Mouse (Mus musculus) liver, embryonic 14.5 days (tissue): Measurements from ENCODE around the gene Lrp2bp. TPM values are rescaled to one million over a fixed set of nuclear protein-coding genes. Genes with fewer than 3 reads are reported as not detected.

Source experiments
- ATAC-seq: fragments of 200-750 bp; cut with Nextera tagmentation; 2 replicates; pipeline ENCODE4 v1.8.0; 2017; ENCODE audit warnings: moderate number of reproducible peaks, mild to moderate bottlenecking, moderate library complexity; ENCODE audit not compliant: insufficient read depth
- DNase-seq, 3 experiments: peaks; one replicate each; pipeline ENCODE4 v3.0.0-alpha.2; 2012 to 2013; ENCODE audit warnings: low read depth in 3 of 3, low spot score in 3 of 3
- H3K27ac ChIP-seq: fragments of 300-500 bp; sonication (generic); 2 replicates; pipeline ENCODE4 v1.5.1; 2014; ENCODE audit warnings: moderate library complexity, mild to moderate bottlenecking, control low read depth, inconsistent platforms
- H3K27me3 ChIP-seq: fragments of 300-500 bp; sonication (generic); 2 replicates; pipeline ENCODE4 v1.6.1; 2014; ENCODE audit warnings: mild to moderate bottlenecking, low read length, moderate library complexity; ENCODE audit not compliant: control insufficient read depth, insufficient read depth
- H3K36me3 ChIP-seq: fragments of 300-500 bp; sonication (generic); replicated peaks from 2 replicates; pipeline ENCODE4 v1.6.1; 2014; ENCODE audit warnings: low read depth; ENCODE audit not compliant: control insufficient read depth, insufficient read depth
- H3K4me1 ChIP-seq, 2 experiments: fragments of 200-500 bp in 1 of 2; fragments of 300-500 bp in 1 of 2; sonication (generic) in 1 of 2; replicated peaks; 2 replicates each; pipeline ENCODE4 v1.6.1; 2012 to 2014; ENCODE audit warnings: antibody characterized with exemption in 1 of 2, inconsistent platforms in 1 of 2, low read length in 1 of 2; ENCODE audit not compliant: control insufficient read depth in 2 of 2, insufficient read depth in 2 of 2
- H3K4me2 ChIP-seq: fragments of 300-500 bp; sonication (generic); 2 replicates; pipeline ENCODE4 v1.6.1; 2014; ENCODE audit warnings: low read depth, mild to moderate bottlenecking, control low read depth, moderate library complexity
- H3K4me3 ChIP-seq, 2 experiments: fragments of 200-500 bp in 1 of 2; fragments of 300-500 bp in 1 of 2; sonication (generic) in 1 of 2; 2 replicates each; pipeline ENCODE4 v1.5.1; 2012 to 2014; ENCODE audit warnings: low read depth in 2 of 2, low read length in 2 of 2, mild to moderate bottlenecking in 2 of 2, control low read depth in 1 of 2, inconsistent platforms in 1 of 2, moderate library complexity in 1 of 2; ENCODE audit not compliant: insufficient read depth in 1 of 2
- H3K9ac ChIP-seq: fragments of 300-500 bp; sonication (generic); replicated peaks from 2 replicates; pipeline ENCODE4 v1.6.1; 2014; ENCODE audit warnings: mild to moderate bottlenecking, control low read depth, moderate library complexity
- H3K9me3 ChIP-seq: fragments of 300-500 bp; sonication (generic); 2 replicates; pipeline ENCODE4 v1.6.1; 2016; ENCODE audit warnings: low read length, mixed read lengths; ENCODE audit not compliant: control insufficient read depth
- CTCF ChIP-seq: IDR thresholded peaks from 2 replicates; pipeline ENCODE4 v1.5.1; 2016; ENCODE audit warnings: antibody characterized with exemption, low read depth, control low read depth
- EP300 ChIP-seq: IDR thresholded peaks from 2 replicates; pipeline ENCODE4 v1.6.1; 2016; ENCODE audit warnings: antibody characterized with exemption, low read depth
- whole genome bisulfite sequencing: fragments of 180-500 bp; shearing (Covaris S2); extraction: QIAGEN DNeasy Blood & Tissue Kit; methylation state at CpG from one replicate; pipeline ENCODE4 v1.1.7; 2014; ENCODE audit not compliant: insufficient replicate concordance; 5-methylcytosine and 5-hydroxymethylcytosine counted together
- polyA plus RNA-seq, 2 experiments: library from polyadenylated mRNA; depleted of rRNA in 1 of 2; stranded (reverse) in 1 of 2; unstranded in 1 of 2; fragments of >200 nt; fragmentation: Nextera tagmentation in 1 of 2; extraction: Ambion mirVana in 1 of 2; gene quantifications; 2 replicates each; pipeline versions ENCODE4 v1.2.1 to v1.2.3; 2012 to 2014

Lrp2bp gene
- polyA plus RNA-seq, 2 experiments: 0.02 to 0.17 TPM

DNA sequence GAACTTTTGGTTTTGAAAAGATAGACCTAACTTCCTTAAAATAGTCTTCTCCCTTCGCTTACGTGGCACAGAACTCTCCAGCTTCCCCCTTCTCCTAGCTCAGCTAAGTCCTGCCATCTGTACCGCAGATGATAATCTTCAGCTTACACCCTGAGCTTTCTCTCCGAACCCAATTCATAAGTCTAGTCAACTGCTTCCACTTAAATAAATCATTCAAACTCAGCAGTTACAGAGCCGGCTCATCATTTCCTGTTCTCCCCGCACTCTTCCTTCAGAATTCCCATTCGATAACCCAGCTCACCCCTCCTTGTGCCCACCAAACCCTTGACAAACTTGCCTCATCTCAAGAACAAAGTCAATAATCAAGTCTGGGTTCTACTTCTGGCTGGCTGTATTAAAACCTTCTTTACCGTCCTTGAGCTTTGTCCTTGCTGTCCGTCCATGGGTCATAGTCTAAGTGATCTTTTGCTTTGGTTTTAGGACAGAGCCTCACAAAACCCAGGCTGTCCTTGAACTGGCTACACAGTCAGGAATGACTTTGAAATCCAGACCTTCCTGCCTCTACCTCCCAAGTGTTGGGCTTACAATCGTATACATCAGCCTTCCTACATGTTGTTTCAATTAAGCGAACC is 23.1 kb upstream of the Lrp2bp start:
- WGBS: 33% methylated on average over 11 of the region's 11 CpGs
- Histone ChIP-seq H3K36me3 (peaks cover 3% of the 10 kb centered on the region), H3K9me3 (no peaks in the 10 kb centered on the region), H3K9ac (peak overlapping the region; percentile 82), H3K27ac (peak overlapping the region; percentile 27), H3K4me3 (peak overlapping the region; percentile 87 to 96), H3K4me1 (peaks cover 4 to 7% of the 10 kb centered on the region in 2 experiments), H3K4me2 (peak overlapping the region; percentile 93), H3K27me3 (no peaks in the 10 kb centered on the region)
- DNase-seq (no peak), ATAC-seq (peak; percentile 41; the same call in 1 of the 2 replicates)
- TF ChIP-seq CTCF (no peak), EP300 (no peak)

DNA sequence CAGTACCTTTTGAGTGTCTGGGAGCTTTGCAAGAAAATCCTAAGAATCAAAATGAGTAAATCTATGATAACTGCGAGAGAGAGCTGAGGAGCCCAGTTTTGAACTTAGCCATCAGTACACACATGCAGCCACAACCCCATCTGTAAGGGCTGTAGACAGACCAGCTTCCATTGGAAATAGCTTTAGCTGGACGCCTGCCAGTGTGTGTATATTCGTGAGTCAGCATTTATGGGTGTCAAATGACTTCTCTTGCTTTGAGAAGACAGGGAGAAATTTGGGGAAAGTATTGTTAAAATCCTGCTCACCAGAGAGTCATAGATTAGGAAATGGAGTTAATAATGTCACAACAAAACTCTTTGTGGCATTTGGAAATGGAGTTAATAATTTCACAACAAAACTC is 12.4 kb upstream of the Lrp2bp start:
- Histone ChIP-seq H3K27ac (no peak overlapping the region), H3K4me1 (peaks cover 0 to 2% of the 10 kb centered on the region in 2 experiments; a peak in 1 of 4 replicates), H3K4me3 (no peak overlapping the region), H3K9ac (no peak overlapping the region), H3K27me3 (no peaks in the 10 kb centered on the region), H3K9me3 (no peaks in the 10 kb centered on the region), H3K4me2 (no peak overlapping the region), H3K36me3 (peaks cover 20% of the 10 kb centered on the region)
- no peak for ATAC-seq
- WGBS: 65% methylated on average over 3 of the region's 3 CpGs
- TF ChIP-seq CTCF: no peak
- no peak for TF ChIP-seq EP300
- no peak for DNase-seq

DNA sequence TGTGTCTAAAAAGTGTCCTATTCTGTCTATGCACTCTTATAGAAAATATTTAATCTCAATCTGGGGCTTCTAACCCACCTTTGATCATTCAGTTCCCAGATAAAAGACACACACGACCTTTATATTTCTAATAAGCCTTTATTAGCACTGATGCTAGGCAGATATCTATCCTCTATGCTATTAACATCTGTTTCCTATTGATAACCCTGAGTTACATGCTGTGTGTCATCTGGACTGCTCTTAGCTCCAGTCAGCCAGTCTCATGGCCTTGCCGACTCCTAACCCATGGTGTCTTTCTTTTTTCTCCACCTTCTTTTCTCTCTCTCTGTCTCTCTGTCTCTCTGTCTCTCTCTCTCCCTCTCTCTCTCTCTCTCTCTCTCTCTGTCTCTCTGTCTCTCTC is 10.9 kb upstream of the Lrp2bp start:
- no peak overlapping the region for H3K27ac ChIP-seq
- TF ChIP-seq EP300 (no peak), CTCF (no peak)
- H3K4me3 ChIP-seq: no peak overlapping the region
- no peak for DNase-seq
- H3K4me2 ChIP-seq: no peak overlapping the region
- no peaks in the 10 kb centered on the region for H3K27me3 ChIP-seq
- H3K36me3 ChIP-seq: peaks cover 20% of the 10 kb centered on the region
- ATAC-seq: peak; percentile 63; the same call in 1 of the 2 replicates
- no peaks in the 10 kb centered on the region for H3K9me3 ChIP-seq
- WGBS: 28% methylated on average over 2 of the region's 2 CpGs
- H3K9ac ChIP-seq: no peak overlapping the region
- peaks cover 0 to 2% of the 10 kb centered on the region in 2 experiments; a peak in 1 of 4 replicates for H3K4me1 ChIP-seq

DNA sequence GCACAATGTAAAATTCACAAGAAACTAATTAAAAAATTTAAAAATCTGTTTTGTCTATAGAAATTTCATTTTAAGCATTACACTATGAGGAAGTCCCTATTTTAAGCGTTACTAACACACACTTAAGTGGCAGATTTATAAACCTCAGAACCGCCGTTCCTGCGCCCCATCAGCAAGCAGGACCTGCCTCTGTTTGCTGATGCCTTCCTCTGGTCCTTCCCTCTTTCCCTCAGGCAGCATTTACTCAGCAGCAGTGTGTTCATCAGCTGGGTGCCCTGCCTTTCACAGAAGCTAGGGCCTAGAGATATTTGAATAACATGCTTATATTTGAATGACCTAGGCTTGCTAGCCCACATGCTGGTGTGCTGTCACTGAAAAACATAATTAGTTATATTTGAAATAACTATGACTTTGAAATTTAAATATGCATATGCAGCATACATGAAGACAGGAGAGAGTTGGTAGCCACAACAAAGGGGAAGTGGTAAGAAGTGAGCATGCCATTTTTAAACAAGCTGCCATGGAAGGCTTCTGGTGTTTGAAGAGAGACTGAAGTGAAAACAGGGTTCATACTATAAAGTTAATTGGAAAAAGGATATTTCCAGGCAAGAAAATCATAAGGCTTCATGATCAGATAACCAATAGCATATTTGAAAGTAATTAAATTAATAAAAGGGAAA is 8.3 kb upstream of the Lrp2bp start:
- no peak overlapping the region for H3K4me2 ChIP-seq
- no peaks in the 10 kb centered on the region for H3K9me3 ChIP-seq
- no peaks in the 10 kb centered on the region for H3K27me3 ChIP-seq
- no peak for ATAC-seq
- H3K4me3 ChIP-seq: no peak overlapping the region
- H3K9ac ChIP-seq: no peak overlapping the region; the same call in 1 of the 2 replicates
- WGBS: 63% methylated on average over 4 of the region's 4 CpGs
- peaks cover 18% of the 10 kb centered on the region for H3K36me3 ChIP-seq
- no peak overlapping the region for H3K27ac ChIP-seq
- no peak for DNase-seq
- H3K4me1 ChIP-seq: peaks cover 0 to 2% of the 10 kb centered on the region in 2 experiments; a peak in 1 of 4 replicates
- no peak for TF ChIP-seq EP300
- no peak for TF ChIP-seq CTCF

DNA sequence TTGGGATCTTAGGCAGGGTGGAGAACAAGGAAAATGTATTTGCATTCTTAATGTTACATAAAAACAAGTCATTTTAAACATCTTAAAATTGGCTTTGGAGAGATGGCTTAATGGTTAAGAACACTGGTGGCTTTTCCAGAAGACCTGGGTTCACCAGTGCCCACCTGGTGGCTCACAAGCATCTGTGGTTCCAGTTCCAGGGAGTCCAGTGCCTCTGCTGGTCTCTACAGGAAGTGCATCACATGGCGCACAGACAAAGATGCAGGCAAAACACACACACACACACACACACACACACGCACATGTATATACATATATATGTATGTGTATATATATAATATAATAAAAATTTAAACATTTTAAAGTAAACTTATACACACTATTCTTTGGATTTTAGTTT is 5.0 kb upstream of the Lrp2bp start:
- H3K9ac ChIP-seq: no peak overlapping the region
- peaks cover 21% of the 10 kb centered on the region for H3K36me3 ChIP-seq
- H3K4me3 ChIP-seq: no peak overlapping the region
- ATAC-seq (no peak), DNase-seq (no peak)
- no peak overlapping the region for H3K4me2 ChIP-seq
- no peak overlapping the region for H3K27ac ChIP-seq
- no peaks in the 10 kb centered on the region for H3K9me3 ChIP-seq
- H3K27me3 ChIP-seq: no peaks in the 10 kb centered on the region
- peaks cover 2% of the 10 kb centered on the region in 2 experiments for H3K4me1 ChIP-seq
- TF ChIP-seq CTCF (peak; percentile 62), EP300 (no peak)
- 88% methylated on average over 2 of the region's 2 CpGs for WGBS
